Mouse (Mus musculus) CD4-positive, CD25-positive, alpha-beta regulatory T cell, adult 4 months (primary cell): ENCODE measurements around the gene Zfp750. TPM values are rescaled to one million over a fixed set of nuclear protein-coding genes. Genes with fewer than 3 reads are reported as not detected.
A peak's percentile ranks its signal among the peaks of the same experiment; 100 is the strongest.

Experiments
- ATAC-seq: one replicate; pipeline ENCODE4 v1.8.0; 2017
- polyA plus RNA-seq, 2 experiments: library from polyadenylated mRNA; unstranded; fragments of 100-300 nt; shearing (Covaris generic); gene quantifications; one replicate each; pipeline ENCODE4 v1.2.1; 2017

The Zfp750 gene
- polyA plus RNA-seq = 1 to 10 TPM in 1 of 2 experiments, under 1 TPM in 1; 0.65 to 1.6 TPM

GRCm38 (mm10) chr11:121519131-121519530, at the start of gene Zfp750:
Gene Zfp750, minus strand, starts transcription at chr11:121519333.
- ATAC-seq = no peak

GRCm38 (mm10) chr11:121564265-121564664, 45.1 kb upstream of the Zfp750 start:
- ATAC-seq = no peak

- no peak for ATAC-seq
Observed at GRCm38 (mm10) chr11:121563312-121563711, 44.2 kb upstream of the Zfp750 start.

- peak; percentile 58 for ATAC-seq
Observed at GRCm38 (mm10) chr11:121560294-121560663, 41.1 kb upstream of the Zfp750 start.

GRCm38 (mm10) chr11:121559527-121560293, 40.6 kb upstream of the Zfp750 start:
- peak; percentile 94 for ATAC-seq

- ATAC-seq = no peak
Observed at GRCm38 (mm10) chr11:121558522-121558921, 39.4 kb upstream of the Zfp750 start.

- ATAC-seq = no peak
Observed at GRCm38 (mm10) chr11:121557946-121558345, 38.8 kb upstream of the Zfp750 start.

GRCm38 (mm10) chr11:121556727-121557126, 37.6 kb upstream of the Zfp750 start:
- no peak for ATAC-seq

GRCm38 (mm10) chr11:121553458-121553857, 34.3 kb upstream of the Zfp750 start:
- ATAC-seq = no peak

GRCm38 (mm10) chr11:121552846-121553457, 33.8 kb upstream of the Zfp750 start:
- no peak for ATAC-seq

GRCm38 (mm10) chr11:121552167-121552566, 33.0 kb upstream of the Zfp750 start:
- ATAC-seq = peak; percentile 37

GRCm38 (mm10) chr11:121551206-121551799, 32.2 kb upstream of the Zfp750 start:
- peak; percentile 66 for ATAC-seq

GRCm38 (mm10) chr11:121549843-121550647, 30.9 kb upstream of the Zfp750 start:
- no peak for ATAC-seq

- ATAC-seq = no peak
Observed at GRCm38 (mm10) chr11:121548996-121549842, 30.1 kb upstream of the Zfp750 start.

GRCm38 (mm10) chr11:121547925-121548324, 28.8 kb upstream of the Zfp750 start:
- ATAC-seq = no peak

GRCm38 (mm10) chr11:121547234-121547633, 28.1 kb upstream of the Zfp750 start:
- ATAC-seq = no peak

- no peak for ATAC-seq
Observed at GRCm38 (mm10) chr11:121545398-121546034, 26.4 kb upstream of the Zfp750 start.

- no peak for ATAC-seq
Observed at GRCm38 (mm10) chr11:121544755-121545397, 25.7 kb upstream of the Zfp750 start.

GRCm38 (mm10) chr11:121543922-121544321, 24.8 kb upstream of the Zfp750 start:
- peak; percentile 29 for ATAC-seq

GRCm38 (mm10) chr11:121543287-121543856, 24.2 kb upstream of the Zfp750 start:
- ATAC-seq = no peak
